Mouse (Mus musculus): ENCODE measurements around the gene Sox5. TPM values are rescaled to one million over a fixed set of nuclear protein-coding genes. Genes with fewer than 3 reads are reported as not detected.

Sox5 gene
- polyA plus RNA-seq, 1 experiment = 1.5 TPM

DNA sequence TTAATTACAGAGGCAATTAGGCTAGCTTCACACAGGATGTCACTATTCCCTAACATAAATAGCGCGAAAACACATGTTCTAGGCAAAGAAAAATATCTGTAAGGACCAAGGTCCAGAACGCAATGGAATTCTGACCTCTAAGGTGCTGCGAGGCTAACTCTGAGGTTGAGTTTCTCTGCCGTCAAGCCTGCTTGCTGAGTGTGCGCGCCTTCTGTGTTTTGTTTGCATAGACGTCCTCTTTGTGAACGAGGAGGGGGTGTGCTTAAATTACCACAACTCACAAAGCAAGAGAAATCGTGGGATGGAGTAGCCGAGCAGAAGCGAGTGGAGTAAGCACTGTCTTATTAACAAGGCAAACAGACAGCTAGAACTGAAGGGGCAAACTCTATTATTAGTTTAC, 202.5 kb downstream of the Sox5 start:
- DNase-seq (ENCODE audit: low read depth) = no peak

GRCm38 (mm10) chr6:144570850-144571249, 210.9 kb downstream of the Sox5 start:
- DNase-seq (ENCODE audit: low read depth) = no peak

DNA sequence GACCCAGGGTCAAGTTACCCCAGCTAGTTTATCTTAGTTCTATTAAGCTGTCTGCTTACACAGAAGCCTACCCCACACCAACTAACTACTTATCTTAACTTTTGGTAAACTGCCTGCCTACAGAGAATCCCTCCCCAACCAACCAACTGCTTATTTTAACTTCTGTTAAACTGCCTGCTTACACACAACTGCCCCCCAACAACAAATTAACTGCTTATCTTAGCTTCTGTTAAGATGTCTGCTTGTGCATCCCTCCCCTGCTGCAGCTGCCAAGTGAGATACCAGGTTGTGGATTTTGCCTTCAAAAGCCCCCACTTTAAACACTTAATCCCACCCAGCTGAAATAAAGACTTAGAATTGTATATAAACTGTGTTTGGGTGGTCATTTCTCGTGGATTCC, 215.9 kb downstream of the Sox5 start:
- no peak for DNase-seq (ENCODE audit: low read depth)

DNA sequence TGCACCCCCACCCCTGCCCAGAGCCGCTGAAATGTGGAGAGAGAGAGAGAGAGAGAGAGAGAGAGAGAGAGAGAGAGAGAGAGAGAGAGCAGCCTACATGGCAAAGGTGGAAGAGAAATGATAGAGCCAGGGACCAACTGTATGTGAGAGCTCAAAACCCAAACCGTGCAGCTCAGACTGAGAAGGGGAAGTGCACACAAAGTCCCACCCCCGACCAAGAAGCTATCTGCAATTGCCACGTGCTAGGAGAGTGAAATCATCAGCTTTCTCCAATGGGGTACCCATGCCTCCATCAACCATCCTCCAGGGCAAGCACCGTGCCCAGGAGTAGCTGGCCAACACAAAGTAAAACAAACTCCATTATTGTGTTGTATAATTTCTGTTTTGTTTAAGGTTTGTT, 220.1 kb downstream of the Sox5 start:
- DNase-seq (ENCODE audit: low read depth) = no peak

- no peak for DNase-seq (ENCODE audit: low read depth)
These were observed 221.6 kb downstream of the Sox5 start for GRCm38 (mm10) chr6:144560211-144560610.

GRCm38 (mm10) chr6:144553476-144553875, 228.3 kb downstream of the Sox5 start:
- no peak for DNase-seq (ENCODE audit: low read depth)

DNA sequence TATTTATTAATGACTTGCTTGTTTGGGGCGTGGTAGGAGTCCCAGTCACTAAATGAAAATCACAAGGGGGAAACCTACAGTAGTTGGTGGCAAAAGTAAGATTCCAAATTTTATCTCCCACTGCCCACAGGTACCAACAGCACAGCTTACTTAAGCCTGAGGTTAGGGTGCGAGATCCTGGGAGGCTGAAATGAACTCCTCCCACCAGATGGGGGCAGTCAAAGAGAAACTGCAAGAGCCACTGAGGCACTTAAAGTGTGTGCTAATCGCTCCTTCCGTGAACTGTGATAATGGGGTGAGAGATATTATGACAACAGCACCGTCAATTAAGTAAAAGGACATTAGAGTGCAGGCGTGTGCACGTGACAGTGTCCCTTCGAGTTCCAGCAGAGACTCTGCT, 232.8 kb downstream of the Sox5 start:
- DNase-seq (ENCODE audit: low read depth) = no peak

DNA sequence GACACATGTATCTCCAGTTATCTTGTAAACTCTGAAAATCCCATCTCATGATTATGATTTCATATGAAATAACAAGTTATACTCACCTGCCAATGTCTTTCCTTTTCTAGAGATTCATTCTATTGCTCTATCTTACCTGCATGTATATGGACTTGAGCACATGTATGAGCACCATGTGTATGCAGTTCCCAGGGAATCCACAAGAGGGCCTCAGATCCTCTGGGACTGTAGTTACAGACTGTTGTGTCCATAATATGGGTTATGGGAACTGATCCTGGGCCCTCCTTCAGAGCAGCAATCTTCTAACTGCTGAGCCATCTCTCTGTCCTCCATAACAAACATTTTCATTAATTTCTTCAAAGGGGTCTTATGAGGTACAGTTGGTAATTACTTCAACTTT, 234.6 kb downstream of the Sox5 start:
- no peak for DNase-seq (ENCODE audit: low read depth)

GRCm38 (mm10) chr6:144545549-144545948, 236.2 kb downstream of the Sox5 start:
- DNase-seq (ENCODE audit: low read depth) = no peak

GRCm38 (mm10) chr6:144541316-144541715, 240.5 kb downstream of the Sox5 start:
- DNase-seq (ENCODE audit: low read depth) = no peak

DNA sequence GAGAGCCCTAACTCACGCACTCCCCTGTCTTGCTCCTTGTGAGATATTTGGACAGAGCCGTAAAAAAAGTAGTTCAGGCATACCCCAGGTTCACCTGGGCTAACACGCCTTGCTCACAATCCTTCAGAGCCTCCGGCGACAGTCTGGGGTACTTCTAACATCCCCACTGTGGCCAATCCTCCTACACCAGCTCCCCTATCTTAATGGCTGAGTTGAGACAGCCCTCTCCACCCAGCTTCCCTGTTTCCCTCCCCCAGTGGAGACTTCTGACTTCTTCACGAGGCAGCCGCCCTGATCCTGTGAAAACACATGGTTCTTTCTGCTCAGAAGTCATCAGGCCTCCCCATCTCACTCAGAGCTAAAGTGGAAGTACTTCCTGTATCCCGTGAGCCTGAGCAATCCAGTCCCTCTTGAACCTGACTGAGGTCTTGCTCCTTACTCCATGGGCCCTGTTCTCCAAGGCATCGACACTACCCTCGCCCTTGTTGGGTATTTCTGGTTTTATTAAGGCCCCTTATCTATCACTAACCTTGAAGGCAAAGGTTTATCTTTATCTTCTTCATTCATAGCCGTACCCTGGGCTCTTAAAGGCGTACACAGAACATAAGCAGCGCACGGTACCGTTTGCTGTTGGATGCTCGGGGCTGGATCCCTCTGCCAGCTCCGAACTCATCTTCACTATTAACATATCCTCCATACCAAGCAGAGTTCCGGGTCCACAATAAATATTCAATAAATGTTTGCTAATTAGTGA, 242.2 kb downstream of the Sox5 start:
- DNase-seq (ENCODE audit: low read depth) = no peak

GRCm38 (mm10) chr6:144523479-144523878, 258.3 kb downstream of the Sox5 start:
- DNase-seq (ENCODE audit: low read depth) = no peak

DNA sequence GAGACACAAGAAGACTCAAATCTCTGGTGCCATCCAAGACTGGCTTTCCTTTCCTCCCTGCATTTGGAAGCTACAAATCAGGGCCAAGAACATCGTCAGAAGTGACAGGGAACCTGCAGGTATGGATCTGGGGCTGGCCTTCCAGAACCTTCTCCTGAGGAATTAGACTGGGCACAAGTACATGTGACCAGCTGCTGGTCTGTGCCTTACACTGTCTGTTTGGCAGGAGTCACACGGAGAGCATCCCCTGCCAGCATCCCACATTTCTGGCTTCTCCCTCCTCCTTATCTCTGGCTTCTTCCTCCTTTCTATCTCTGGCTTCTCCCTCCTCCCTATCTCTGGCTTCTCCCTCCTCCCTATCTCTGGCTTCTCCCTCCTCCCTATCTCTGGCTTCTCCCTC, 263.0 kb downstream of the Sox5 start:
- no peak for DNase-seq (ENCODE audit: low read depth)

DNA sequence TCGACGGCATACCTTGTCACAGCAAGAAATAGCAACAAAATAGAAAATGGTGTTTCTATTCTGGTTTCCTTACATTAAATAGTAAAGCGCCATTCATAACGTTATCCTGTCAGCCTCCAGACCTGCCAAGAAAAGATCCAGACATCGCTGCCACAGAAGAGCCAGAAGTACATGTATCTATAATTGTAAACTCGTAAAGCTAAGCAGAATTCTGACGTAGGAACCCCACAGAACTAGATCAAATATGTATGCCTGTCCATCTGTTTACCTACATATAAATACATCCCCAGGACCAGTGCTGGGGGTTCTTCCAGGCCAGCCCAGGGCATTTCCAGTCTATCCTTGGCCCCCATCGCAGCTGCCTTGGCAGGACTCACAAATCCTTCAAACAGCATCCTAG, 265.9 kb downstream of the Sox5 start:
- no peak for DNase-seq (ENCODE audit: low read depth)

GRCm38 (mm10) chr6:144513761-144514160, 268.0 kb downstream of the Sox5 start:
- DNase-seq (ENCODE audit: low read depth) = no peak

- no peak for DNase-seq (ENCODE audit: low read depth)
These were observed 269.9 kb downstream of the Sox5 start for GRCm38 (mm10) chr6:144511925-144512324.

DNA sequence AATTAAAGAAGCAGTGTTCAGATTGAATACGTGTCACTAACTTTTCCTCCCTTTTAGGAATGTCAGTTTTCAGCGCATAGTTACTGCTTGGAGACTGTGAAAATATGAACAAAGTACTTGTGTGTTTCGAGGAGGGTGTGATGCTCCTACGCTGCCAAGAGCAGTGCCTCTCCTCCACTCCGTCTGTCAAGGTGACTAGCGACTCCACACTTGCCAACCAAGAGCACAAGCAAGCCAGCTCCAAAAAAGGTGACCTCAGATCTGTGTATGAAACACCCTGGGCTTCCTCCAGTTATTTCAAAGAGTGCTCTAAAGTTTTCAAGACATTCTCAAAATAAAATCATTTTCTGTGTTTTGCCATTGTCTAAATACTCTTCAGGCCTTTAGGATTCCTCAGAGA, 271.6 kb downstream of the Sox5 start:
- no peak for DNase-seq (ENCODE audit: low read depth)

DNA sequence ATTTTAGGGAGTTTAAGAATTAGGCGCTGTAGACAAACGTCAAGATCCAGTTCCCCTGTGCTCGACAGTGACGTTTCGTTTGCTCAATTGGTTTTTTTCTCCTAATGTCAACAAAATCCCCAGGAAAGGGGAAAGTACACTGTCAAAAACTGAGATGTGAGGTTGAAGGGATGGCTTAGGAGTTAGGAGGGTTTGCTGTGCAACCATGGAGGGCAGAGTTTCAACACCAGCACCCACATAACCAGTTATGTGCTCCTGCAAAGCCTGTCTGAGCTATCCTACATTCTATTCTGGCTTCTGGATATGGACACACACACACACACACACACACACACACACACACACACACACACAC, 277.6 kb downstream of the Sox5 start:
- DNase-seq (ENCODE audit: low read depth) = no peak

DNA sequence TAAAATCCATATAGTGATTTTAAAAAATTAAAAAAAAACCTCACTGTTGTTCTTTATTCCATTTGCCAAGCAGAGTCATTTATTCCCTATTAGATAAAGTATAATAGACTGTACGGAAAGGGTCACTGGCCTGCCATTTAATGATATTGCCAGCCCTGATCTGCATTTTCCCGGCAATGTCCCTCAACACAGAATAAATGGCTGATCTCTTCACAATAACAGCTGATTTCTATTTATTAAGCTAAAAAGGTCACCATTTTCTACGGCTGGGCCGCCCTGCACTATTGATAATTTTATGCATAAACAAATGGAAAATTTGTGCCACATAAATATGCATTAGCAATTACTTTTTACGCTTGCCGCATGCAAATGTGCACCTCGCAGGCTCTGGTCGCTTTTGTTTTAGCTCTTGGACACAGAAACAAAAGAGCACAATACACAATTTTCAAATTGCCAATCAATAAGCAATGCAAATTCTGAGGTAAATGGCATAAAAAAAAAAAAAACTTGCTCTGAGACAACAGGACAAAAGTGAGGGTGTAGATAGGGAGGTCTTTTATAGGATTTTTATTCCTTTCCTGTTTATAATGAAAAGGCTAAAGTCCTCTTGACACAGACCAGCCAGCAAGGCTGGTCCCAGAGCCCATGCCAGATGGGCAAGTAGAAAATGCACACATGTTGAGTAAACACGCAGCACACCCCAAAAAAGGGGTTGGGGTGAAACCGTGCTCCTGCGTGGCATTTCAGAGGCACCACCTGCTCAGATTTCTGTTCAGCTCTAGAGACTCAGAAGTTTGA, 278.2 kb downstream of the Sox5 start:
- DNase-seq (ENCODE audit: low read depth) = no peak

- no peak for DNase-seq (ENCODE audit: low read depth)
These were observed 280.3 kb downstream of the Sox5 start for GRCm38 (mm10) chr6:144501439-144501838.

GRCm38 (mm10) chr6:144498177-144498576, 283.6 kb downstream of the Sox5 start:
- DNase-seq (ENCODE audit: low read depth) = no peak

DNA sequence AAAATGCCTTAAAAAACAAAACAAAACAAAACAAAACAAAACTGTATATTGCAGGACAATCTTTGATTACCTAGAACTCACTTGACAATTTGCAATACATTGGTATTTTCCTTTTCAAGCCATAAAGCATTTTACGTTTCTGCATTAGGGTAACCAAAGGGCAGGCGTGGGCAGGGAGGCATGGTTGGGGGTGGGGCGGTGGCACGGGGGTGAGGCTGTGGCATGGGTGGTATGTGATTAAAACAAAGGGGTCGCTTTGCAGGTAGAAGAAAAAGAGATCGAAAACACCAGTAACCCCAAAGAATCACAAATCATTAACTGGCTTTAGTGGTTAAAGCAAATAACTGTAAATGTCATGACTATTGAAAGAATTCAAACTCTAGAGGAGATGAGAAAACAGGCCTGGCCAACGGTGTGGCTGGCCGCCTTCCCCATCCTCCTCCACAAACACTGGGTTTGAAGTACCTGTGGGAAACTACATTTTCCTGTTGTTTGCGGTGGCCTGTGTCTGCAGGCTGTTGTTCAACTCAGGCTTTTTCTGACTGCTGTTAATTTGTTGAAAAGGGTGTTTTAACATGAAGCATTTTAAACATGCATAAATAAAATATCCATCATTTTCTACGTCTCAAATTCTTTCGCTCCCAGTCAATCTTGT, 289.9 kb downstream of the Sox5 start:
- no peak for DNase-seq (ENCODE audit: low read depth)

GRCm38 (mm10) chr6:144490896-144491295, 290.9 kb downstream of the Sox5 start:
- no peak for DNase-seq (ENCODE audit: low read depth)

All from gonadal fat pad, adult 2 months (tissue).